ENCODE assay signal across 1 mouse cellular context in genomic region chr10:128673763-128674468, GRCm38 (mm10).
TF ChIP-seq lines count a peak whose summit lies in the region.

Gene Suox, minus strand, starts transcription at chr10:128674073.

TF ChIP-seq in CH12.LX, 34 proteins besides CTCF, POLR2A, EP300 and RAD21 (continued from another document):
- peak; percentile 31; the same call in 1 of the 2 replicates for TF ChIP-seq SIN3A (IDR thresholded peaks at IDR 0.05; ENCODE audit: low read length)
- no peak for TF ChIP-seq GABPA (IDR thresholded peaks at IDR 0.05; ENCODE audit: insufficient replicate concordance, low read depth, low read length)
- 0 out of 2 replicates have a peak, but pooled peaks have one; percentile 34 for TF ChIP-seq ELF1 (IDR thresholded peaks at IDR 0.05; ENCODE audit: low read depth, low read length)
- 0 out of 2 replicates have a peak, but pooled peaks have one; percentile 38 for TF ChIP-seq CHD1 (IDR thresholded peaks at IDR 0.05; ENCODE audit: low read depth, low read length)
- no peak for TF ChIP-seq JUND (conservative IDR thresholded peaks at IDR 0.05; ENCODE audit: low read depth, low read length)
- TF ChIP-seq BHLHE40 (IDR thresholded peaks at IDR 0.05; ENCODE audit: low read depth, low read length) = peak; percentile 36
- TF ChIP-seq SMC3 (IDR thresholded peaks at IDR 0.05; ENCODE audit: low read depth, low read length) = peak; percentile 18; the same call in 1 of the 2 replicates
- no peak for TF ChIP-seq ZNF384 (IDR thresholded peaks at IDR 0.05; ENCODE audit: low read depth, low read length)
- 0 out of 2 replicates have a peak, but pooled peaks have one; percentile 54 for TF ChIP-seq KAT2A (IDR thresholded peaks at IDR 0.05; ENCODE audit: insufficient replicate concordance, low read length)
- TF ChIP-seq HCFC1 (IDR thresholded peaks at IDR 0.05; ENCODE audit: low read depth, low read length) = peak; percentile 29; the same call in 1 of the 2 replicates
- TF ChIP-seq MXI1 (IDR thresholded peaks at IDR 0.05; ENCODE audit: low read depth, low read length) = peak; percentile 54
